Comparison of ENCODE assay signal across 9 mouse cellular contexts in the genomic region with DNA sequence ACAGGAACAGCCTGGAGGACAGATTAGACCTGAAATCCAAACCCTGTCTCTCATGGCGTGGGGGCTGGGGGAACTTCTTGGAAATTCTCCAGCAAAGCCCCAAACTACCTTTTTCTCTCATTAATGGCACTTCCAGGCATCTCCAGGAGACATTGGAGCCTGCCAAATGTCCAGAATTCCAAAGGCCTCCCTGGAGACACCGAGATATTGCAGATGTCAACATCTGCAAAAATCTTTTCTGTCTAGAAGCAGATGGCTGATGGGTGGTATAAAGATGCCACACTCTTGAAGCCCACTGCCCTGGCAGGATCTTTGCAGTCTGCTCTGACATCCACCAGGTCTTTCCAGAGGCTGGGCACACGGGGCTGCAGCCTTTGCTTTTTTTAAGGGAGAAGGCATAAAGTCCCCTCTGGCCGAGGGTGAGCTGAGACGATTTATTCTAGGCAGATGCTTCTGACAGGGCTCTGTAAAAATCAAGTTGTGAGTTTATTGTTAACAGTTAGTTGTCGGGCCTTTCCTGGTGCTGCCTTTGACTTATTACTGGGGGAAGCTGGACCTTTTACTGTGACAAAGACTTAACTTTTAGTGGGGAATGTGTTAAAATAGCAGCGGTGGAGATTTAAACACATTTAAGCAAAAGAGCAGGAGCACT. TPM values are rescaled to one million over a fixed set of nuclear protein-coding genes. Genes with fewer than 3 reads are reported as not detected.
A peak's percentile ranks its signal among the peaks of the same experiment; 100 is the strongest.
DNase-seq lines count a peak whose midpoint lies in the region; ATAC-seq and TF ChIP-seq lines count a peak whose summit lies in the region.
"Had no signal": no experiment of that assay in that cellular context is flagged by ENCODE, and none has a peak within 500 bp of the region (broad histone marks: within the 10 kb centered on the region; RNA-seq: fewer than 3 reads in every experiment).

No protein-coding gene starts in this region.

- no peaks in the 10 kb centered on the region for H3K9me3 ChIP-seq in forebrain, embryonic 12.5 days
- no peaks in the 10 kb centered on the region for H3K9me3 ChIP-seq in forebrain, postnatal 0 days (ENCODE audit: low read length)
- H3K9me3 ChIP-seq in limb, embryonic 14.5 days (ENCODE audit: control insufficient read depth, low read length), result no peaks in the 10 kb centered on the region
- H3K9me3 ChIP-seq in liver, embryonic 12.5 days (replicated peaks), result no peaks in the 10 kb centered on the region

- DNase-seq in forebrain, postnatal 0 days, result no peak
- DNase-seq in NIH3T3 (ENCODE audit: low read depth), result peak; percentile 69
- peak; percentile 20 for DNase-seq in gastrocnemius, postnatal 14 days
- peak; percentile 88 for DNase-seq in limb, embryonic 14.5 days (ENCODE audit: low spot score)
- no peak for DNase-seq in B cell, adult 2 months
- no peak for DNase-seq in left cerebral cortex, adult 18-20 months (ENCODE audit: low spot score in 2 of 2)

- H3K9ac ChIP-seq in forebrain, embryonic 12.5 days, result no peak overlapping the region
- no peak overlapping the region for H3K9ac ChIP-seq in forebrain, postnatal 0 days
- H3K9ac ChIP-seq in limb, embryonic 14.5 days (ENCODE audit: low read depth, low read length, severe bottlenecking), result peak overlapping the region; percentile 100
- no peak overlapping the region for H3K9ac ChIP-seq in liver, embryonic 12.5 days

- H3K4me2 ChIP-seq in forebrain, embryonic 12.5 days, result peak overlapping the region; percentile 78
- H3K4me2 ChIP-seq in forebrain, postnatal 0 days (ENCODE audit: low read depth), result no peak overlapping the region
- peak overlapping the region; percentile 71 for H3K4me2 ChIP-seq in limb, embryonic 14.5 days (replicated peaks; ENCODE audit: low read depth, low read length, severe bottlenecking)
- no peak overlapping the region for H3K4me2 ChIP-seq in liver, embryonic 12.5 days

- no peaks in the 10 kb centered on the region for H3K36me3 ChIP-seq in forebrain, embryonic 12.5 days (replicated peaks)
- no peaks in the 10 kb centered on the region for H3K36me3 ChIP-seq in forebrain, postnatal 0 days (ENCODE audit: insufficient read depth)
- H3K36me3 ChIP-seq in limb, embryonic 14.5 days (ENCODE audit: control insufficient read depth, insufficient read depth, low read length), result peaks cover 27% of the 10 kb centered on the region
- H3K36me3 ChIP-seq in liver, embryonic 12.5 days, result no peaks in the 10 kb centered on the region

- no peak overlapping the region for H3K4me3 ChIP-seq in forebrain, embryonic 12.5 days (replicated peaks)
- no peak overlapping the region for H3K4me3 ChIP-seq in forebrain, postnatal 0 days (ENCODE audit: low read depth, low read length)
- H3K4me3 ChIP-seq in limb, embryonic 14.5 days (replicated peaks; ENCODE audit: low read length), result peak overlapping the region; percentile 95
- no peak overlapping the region for H3K4me3 ChIP-seq in liver, embryonic 12.5 days

- peaks cover 50% of the 10 kb centered on the region for H3K4me1 ChIP-seq in forebrain, embryonic 12.5 days
- no peaks in the 10 kb centered on the region for H3K4me1 ChIP-seq in forebrain, postnatal 0 days (ENCODE audit: insufficient read depth)
- peaks cover 10% of the 10 kb centered on the region for H3K4me1 ChIP-seq in limb, embryonic 14.5 days (ENCODE audit: control insufficient read depth, insufficient read depth, low read length)
- peaks cover 11% of the 10 kb centered on the region; the same call in 1 of the 2 replicates for H3K4me1 ChIP-seq in liver, embryonic 12.5 days

- WGBS in forebrain, embryonic 12.5 days, result 21% methylated on average over 7 of the region's 7 CpGs
- 22% methylated on average over 7 of the region's 7 CpGs for WGBS in forebrain, postnatal 0 days
- 8% methylated on average over 7 of the region's 7 CpGs for WGBS in limb, embryonic 14.5 days
- WGBS in liver, embryonic 12.5 days (ENCODE audit: insufficient replicate concordance), result 37% methylated on average over 7 of the region's 7 CpGs

- no peak for TF ChIP-seq CTCF in forebrain, postnatal 0 days (IDR thresholded peaks at IDR 0.05; ENCODE audit: low read depth)

- 0 out of 2 replicates have a peak, but pooled peaks have one; percentile 30 for TF ChIP-seq POLR2A in limb, embryonic 14.5 days (IDR thresholded peaks at IDR 0.05; ENCODE audit: borderline replicate concordance, extremely low read depth, insufficient read depth, insufficient read length)

- intact Hi-C loops in gastrocnemius, postnatal 14 days (cut with DNase I; ENCODE audit: low total_unique reads), result loop anchor here (10.0 kb wide), 1 partner anchor 278 kb away; no protein-coding TSS in a partner anchor

- H3K27me3 ChIP-seq in forebrain, embryonic 12.5 days, result peaks cover 40% of the 10 kb centered on the region
- peaks cover 8% of the 10 kb centered on the region; the same call in 1 of the 2 replicates for H3K27me3 ChIP-seq in forebrain, postnatal 0 days (ENCODE audit: insufficient read depth, low read length)
- no peaks in the 10 kb centered on the region for H3K27me3 ChIP-seq in limb, embryonic 14.5 days (ENCODE audit: control insufficient read depth, insufficient read depth, low read length)
- peaks cover 71% of the 10 kb centered on the region for H3K27me3 ChIP-seq in liver, embryonic 12.5 days (replicated peaks)

- H3K27ac ChIP-seq in forebrain, embryonic 12.5 days, result peak overlapping the region; percentile 80
- H3K27ac ChIP-seq in forebrain, postnatal 0 days (ENCODE audit: low read depth, low read length), result no peak overlapping the region
- H3K27ac ChIP-seq in limb, embryonic 14.5 days (replicated peaks; ENCODE audit: low read depth, low read length), result peak overlapping the region; percentile 100
- H3K27ac ChIP-seq in liver, embryonic 12.5 days, result no peak overlapping the region

- no peak for ATAC-seq in forebrain, embryonic 12.5 days (ENCODE audit: low FRiP score)
- no peak for ATAC-seq in forebrain, postnatal 0 days
- ATAC-seq in limb, embryonic 14.5 days (ENCODE audit: low FRiP score, low read depth), result peak; percentile 2; the same call in 1 of the 2 replicates
- no peak for ATAC-seq in liver, embryonic 12.5 days
- ATAC-seq: intestine, embryonic 16.5 days had no signal

RNA-seq across cellular contexts. Expression of a gene that starts 4.7 kb away (rescaled TPM):
- polyA plus RNA-seq in forebrain, embryonic 12.5 days (2016; fragmentation: Nextera tagmentation; extraction: Ambion mirVana), result 140 and 153 TPM in 2 replicates
- 23.5 and 40.9 TPM in 2 replicates for total RNA-seq in forebrain, postnatal 0 days (2014; rRNA removed)
- polyA plus RNA-seq in forebrain, postnatal 0 days (2015; fragmentation: Nextera tagmentation; extraction: Ambion mirVana), result 22.4 and 23.1 TPM in 2 replicates
- total RNA-seq in gastrocnemius, postnatal 14 days (2021), result 10 to 100 TPM; 34.7 to 46.8 TPM
- polyA plus RNA-seq in limb, embryonic 14.5 days (2012; rRNA removed), result 385 and 686 TPM in 2 replicates
- 406 and 517 TPM in 2 replicates for polyA plus RNA-seq in limb, embryonic 14.5 days (2014; fragmentation: Nextera tagmentation; extraction: Ambion mirVana)
- polyA plus RNA-seq in liver, embryonic 12.5 days (2016; fragmentation: Nextera tagmentation; extraction: Ambion mirVana), result 11.9 and 16.3 TPM in 2 replicates
- total RNA-seq in left cerebral cortex, adult 18-20 months (2021), result 1 to 10 TPM; 7.2 to 9.5 TPM

Comparison
In these comparisons a context has a peak if more than half of its experiments do, and no peak if none do; other contexts are left out.
1. H3K27ac ChIP-seq: peak in forebrain, embryonic 12.5 days (single experiment) and limb, embryonic 14.5 days (single experiment); none in forebrain, postnatal 0 days (single experiment) and liver, embryonic 12.5 days (single experiment).
2. H3K4me2 ChIP-seq: peak in forebrain, embryonic 12.5 days (single experiment) and limb, embryonic 14.5 days (single experiment); none in forebrain, postnatal 0 days (single experiment) and liver, embryonic 12.5 days (single experiment).
3. DNase-seq: peak in NIH3T3 (single experiment), gastrocnemius, postnatal 14 days (single experiment) and limb, embryonic 14.5 days (single experiment); none in forebrain, postnatal 0 days (single experiment), B cell, adult 2 months (0 of 2) and left cerebral cortex, adult 18-20 months (0 of 2).